Mouse (Mus musculus): ENCODE measurements around the gene Mturn.

DNA sequence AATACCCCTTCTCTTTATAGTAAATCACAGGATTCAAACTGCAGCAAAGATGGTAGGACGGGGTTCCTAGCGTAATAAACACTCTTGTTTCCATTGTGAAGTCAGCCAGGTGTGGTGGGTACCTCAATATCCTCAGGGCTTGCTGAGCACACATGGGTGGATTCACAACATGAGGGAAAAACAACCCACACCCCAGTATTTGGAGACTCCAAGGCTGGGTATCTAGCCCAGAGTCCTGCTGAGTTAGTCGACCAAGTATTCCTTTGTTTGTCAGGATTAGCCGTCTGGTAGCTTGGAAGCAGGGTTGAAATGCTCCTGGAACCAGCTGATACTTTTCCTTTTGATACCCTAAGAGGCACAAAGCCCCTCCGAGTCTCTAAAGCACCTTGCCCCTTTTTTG is 23.4 kb downstream of the Mturn start:
- TF ChIP-seq ZC3H11A (IDR thresholded peaks at IDR 0.05; ENCODE audit: borderline replicate concordance, low read depth, low read length) (no peak), CHD2 (IDR thresholded peaks at IDR 0.05; ENCODE audit: low read depth, low read length) (no peak), MAFK (IDR thresholded peaks at IDR 0.05; ENCODE audit: insufficient read depth, low read depth, low read length) (no peak)
